Comparison of ENCODE assay signal across 26 mouse cellular contexts in genomic region chr1:155250531-155251135, GRCm38 (mm10). TPM values are rescaled to one million over a fixed set of nuclear protein-coding genes. Genes with fewer than 3 reads are reported as not detected.
DNase-seq lines count a peak whose midpoint lies in the region; ATAC-seq and TF ChIP-seq lines count a peak whose summit lies in the region.
"Had no signal": no experiment of that assay in that cellular context is flagged by ENCODE, and none has a peak within 500 bp of the region (broad histone marks: within the 10 kb centered on the region; RNA-seq: fewer than 3 reads in every experiment).

No protein-coding gene starts in this region.

- H3K36me3 ChIP-seq in stomach, postnatal 0 days (ENCODE audit: control insufficient read depth, insufficient read depth, low read length): no peaks in the 10 kb centered on the region
- H3K36me3 ChIP-seq: embryonic facial prominence, embryonic 10.5 days; forebrain, embryonic 12.5 days; heart, embryonic 15.5 days; limb, embryonic 13.5 days; liver, embryonic 12.5 days; neural tube, embryonic 13.5 days; stomach, embryonic 15.5 days had no signal

- H3K4me1 ChIP-seq in stomach, postnatal 0 days (replicated peaks; ENCODE audit: control insufficient read depth, insufficient read depth): no peaks in the 10 kb centered on the region
- H3K4me1 ChIP-seq: neural tube, embryonic 13.5 days; stomach, embryonic 15.5 days had no signal

- no peaks in the 10 kb centered on the region for H3K9me3 ChIP-seq in stomach, postnatal 0 days (ENCODE audit: control insufficient read depth, low read length)
- H3K9me3 ChIP-seq: embryonic facial prominence, embryonic 10.5 days; forebrain, embryonic 12.5 days; heart, embryonic 15.5 days; limb, embryonic 13.5 days; liver, embryonic 12.5 days; neural tube, embryonic 13.5 days; stomach, embryonic 15.5 days had no signal

- H3K4me2 ChIP-seq in stomach, postnatal 0 days (replicated peaks; ENCODE audit: low read depth): no peak overlapping the region
- H3K4me2 ChIP-seq: forebrain, embryonic 12.5 days; heart, embryonic 15.5 days; hindbrain, embryonic 14.5 days; limb, embryonic 13.5 days; liver, embryonic 12.5 days; neural tube, embryonic 13.5 days; stomach, embryonic 15.5 days had no signal

- no peak overlapping the region for H3K27ac ChIP-seq in stomach, postnatal 0 days (replicated peaks)
- H3K27ac ChIP-seq: embryonic facial prominence, embryonic 10.5 days; forebrain, embryonic 12.5 days; heart, embryonic 15.5 days; hindbrain, embryonic 14.5 days; limb, embryonic 13.5 days; liver, embryonic 12.5 days; neural tube, embryonic 13.5 days; stomach, embryonic 15.5 days had no signal

- TF ChIP-seq CTCF in stomach, postnatal 0 days (IDR thresholded peaks at IDR 0.05; ENCODE audit: low read depth): no peak

- peak; percentile 30 to 57 for DNase-seq in cerebellum, postnatal 10 days
- no peak for DNase-seq in cerebellum, adult 11 months
- peak; percentile 65 to 81 for DNase-seq in kidney, adult 8-10 months
- DNase-seq in kidney, postnatal 10 days: no peak
- DNase-seq in urinary bladder, adult 2 months (ENCODE audit: low spot score): peak; percentile 4
- DNase-seq in urinary bladder, postnatal 14 days (ENCODE audit: low spot score): no peak
- peak; percentile 51 to 57 for DNase-seq in kidney, postnatal 25 days
- no peak for DNase-seq in stomach, postnatal 0 days (ENCODE audit: low spot score)
- DNase-seq: adrenal gland, postnatal 36 days; cerebellum, adult 9-11 months; gastrocnemius, postnatal 25 days; heart, postnatal 4 days; layer of hippocampus, postnatal 36 days; lung, adult 2 months; lung, postnatal 14 days; midbrain, embryonic 14.5 days had no signal

- H3K4me3 ChIP-seq in stomach, postnatal 0 days (ENCODE audit: low read depth, low read length): no peak overlapping the region
- H3K4me3 ChIP-seq: embryonic facial prominence, embryonic 10.5 days; forebrain, embryonic 12.5 days; heart, embryonic 15.5 days; limb, embryonic 13.5 days; liver, embryonic 12.5 days; myocyte; neural tube, embryonic 13.5 days; stomach, embryonic 15.5 days had no signal

- H3K9ac ChIP-seq in stomach, postnatal 0 days (ENCODE audit: low read length): no peak overlapping the region
- H3K9ac ChIP-seq: forebrain, embryonic 12.5 days; heart, embryonic 15.5 days; hindbrain, embryonic 14.5 days; limb, embryonic 13.5 days; liver, embryonic 12.5 days; neural tube, embryonic 13.5 days; stomach, embryonic 15.5 days had no signal

- ATAC-seq in stomach, postnatal 0 days (ENCODE audit: low FRiP score, low TSS enrichment): no peak
- ATAC-seq: inflammation-experienced regulatory T-cells, adult 6 months; liver, embryonic 12.5 days had no signal

- WGBS in stomach, postnatal 0 days: 57% methylated on average over 4 of the region's 4 CpGs

- no peaks in the 10 kb centered on the region for H3K27me3 ChIP-seq in stomach, postnatal 0 days (ENCODE audit: control insufficient read depth, insufficient read depth, low read length)
- H3K27me3 ChIP-seq: heart, embryonic 15.5 days; limb, embryonic 13.5 days; stomach, embryonic 15.5 days had no signal

- no peak for TF ChIP-seq EP300 in stomach, postnatal 0 days (optimal IDR thresholded peaks at IDR 0.05)

RNA-seq across cellular contexts. Expression of gene BC034090, which starts 6.4 kb away (rescaled TPM):
- polyA plus RNA-seq in urinary bladder, adult 2 months (2012; rRNA removed): 20.0 and 21.4 TPM in 2 replicates
- polyA plus RNA-seq in stomach, postnatal 0 days (2015; fragmentation: Nextera tagmentation; extraction: Ambion mirVana): 1.6 TPM in 2 replicates

Comparison
In these comparisons a context has a peak if more than half of its experiments do, and no peak if none do; other contexts are left out.
1. DNase-seq: peak in cerebellum, postnatal 10 days (2 of 2), kidney, adult 8-10 months (2 of 2), urinary bladder, adult 2 months (single experiment) and kidney, postnatal 25 days (2 of 2); none in cerebellum, adult 11 months (single experiment), kidney, postnatal 10 days (single experiment), urinary bladder, postnatal 14 days (single experiment) and stomach, postnatal 0 days (single experiment).